Mouse (Mus musculus): Measurements from ENCODE around the gene Gm15056. TPM values are rescaled to one million over a fixed set of nuclear protein-coding genes. Genes with fewer than 3 reads are reported as not detected.

The Gm15056 gene
- polyA plus RNA-seq (2016; fragmentation: Nextera tagmentation; extraction: Ambion mirVana) = not detected in 2 replicates

GRCm38 (mm10) chr8:20902527-20902926 is at the start of gene Gm15056:
Gene Gm15056 (minus strand): TSS chr8:20902627.
- Histone ChIP-seq H3K4me3 (no peak within 1 kb of the TSS), H3K4me1 (no peaks in the 10 kb centered on the region), H3K27me3 (ENCODE audit: poor library complexity, severe bottlenecking) (no peaks in the 10 kb centered on the region), H3K36me3 (replicated peaks) (no peaks in the 10 kb centered on the region), H3K27ac (no peak within 1 kb of the TSS), H3K9me3 (peaks cover 72% of the 10 kb centered on the region)
- 63% methylated on average over 2 of the region's 2 CpGs for WGBS
- no peak for DNase-seq (ENCODE audit: extremely low spot score, low spot score)

- Histone ChIP-seq H3K4me3 (no peak within 1 kb of the TSS), H3K36me3 (replicated peaks) (no peaks in the 10 kb centered on the region), H3K27me3 (ENCODE audit: poor library complexity, severe bottlenecking) (no peaks in the 10 kb centered on the region), H3K9me3 (peaks cover 53% of the 10 kb centered on the region), H3K4me1 (no peaks in the 10 kb centered on the region), H3K27ac (no peak within 1 kb of the TSS)
- DNase-seq (ENCODE audit: extremely low spot score, low spot score) = no peak
- 85% methylated on average over 3 of the region's 3 CpGs for WGBS
These were observed 42.2 kb upstream of the Gm15056 start, which contains the start of gene AY761185 for GRCm38 (mm10) chr8:20944610-20945009. Gene AY761185 (minus strand): TSS chr8:20944710.

DNA sequence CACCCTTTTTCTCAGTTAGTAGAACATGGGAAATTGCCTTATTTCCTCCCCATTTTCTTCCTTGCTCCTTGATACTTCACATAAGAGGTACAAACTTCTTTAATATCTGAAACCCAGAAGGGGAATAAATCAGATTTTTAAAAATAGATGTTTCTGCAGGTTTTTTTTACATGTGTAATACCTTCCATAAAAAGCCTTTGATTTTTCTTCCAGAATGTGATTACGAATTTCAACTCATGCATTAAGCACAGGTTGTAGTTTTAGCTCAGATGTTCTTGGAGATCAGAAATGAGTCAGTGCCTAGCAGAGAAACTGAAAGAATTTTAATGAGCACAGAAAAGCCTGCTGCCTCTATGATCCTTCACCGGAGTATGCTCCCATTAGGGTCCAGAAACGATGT is 19.5 kb upstream of the Gm15056 start, which contains the start of gene Gm6040:
Gene Gm6040, minus strand, starts transcription at position 101 of the 400 bp plus-strand sequence.
- Histone ChIP-seq H3K4me3 (no peak within 1 kb of the TSS), H3K27me3 (ENCODE audit: poor library complexity, severe bottlenecking) (no peaks in the 10 kb centered on the region), H3K4me1 (no peaks in the 10 kb centered on the region), H3K36me3 (replicated peaks) (no peaks in the 10 kb centered on the region), H3K9me3 (peaks cover 51% of the 10 kb centered on the region), H3K27ac (no peak within 1 kb of the TSS)
- WGBS = 80% methylated on average over 3 of the region's 3 CpGs
- DNase-seq (ENCODE audit: extremely low spot score, low spot score) = no peak

DNA sequence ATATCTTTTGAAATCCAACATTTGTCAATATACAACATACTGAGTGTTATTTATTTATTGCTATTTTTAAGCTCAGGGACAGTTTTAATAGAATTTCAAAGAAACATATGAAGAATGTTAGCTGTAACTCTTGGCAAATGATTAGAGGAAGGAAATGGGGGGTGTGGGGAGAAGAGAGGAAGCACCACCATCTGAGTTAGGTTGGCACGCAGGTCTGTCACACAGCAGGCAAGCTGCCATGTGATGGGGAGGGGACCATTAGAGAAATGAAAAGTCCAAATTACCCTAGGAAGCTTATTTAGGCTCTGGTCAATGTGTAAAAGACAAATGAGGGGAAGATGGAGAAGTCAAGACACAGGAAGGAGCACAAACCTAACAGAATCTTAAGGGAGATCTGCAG is 9.9 kb upstream of the Gm15056 start:
- Histone ChIP-seq H3K27me3 (ENCODE audit: poor library complexity, severe bottlenecking) (no peaks in the 10 kb centered on the region), H3K4me3 (no peak overlapping the region), H3K9me3 (peaks cover 33% of the 10 kb centered on the region), H3K4me1 (no peaks in the 10 kb centered on the region), H3K27ac (no peak overlapping the region), H3K36me3 (replicated peaks) (no peaks in the 10 kb centered on the region)
- no peak for DNase-seq (ENCODE audit: extremely low spot score, low spot score)
- WGBS = 89% methylated on average over 1 of the region's 1 CpGs

GRCm38 (mm10) chr8:20908256-20908655 is 5.8 kb upstream of the Gm15056 start:
- DNase-seq (ENCODE audit: extremely low spot score, low spot score) = no peak
- 78% methylated on average over 2 of the region's 2 CpGs for WGBS

GRCm38 (mm10) chr8:20907119-20907518 is 4.7 kb upstream of the Gm15056 start:
- 95% methylated on average over 2 of the region's 2 CpGs for WGBS
- no peak overlapping the region for H3K4me3 ChIP-seq
- no peaks in the 10 kb centered on the region for H3K36me3 ChIP-seq (replicated peaks)
- H3K4me1 ChIP-seq = no peaks in the 10 kb centered on the region
- peaks cover 40% of the 10 kb centered on the region for H3K9me3 ChIP-seq
- DNase-seq (ENCODE audit: extremely low spot score, low spot score) = no peak
- no peaks in the 10 kb centered on the region for H3K27me3 ChIP-seq (ENCODE audit: poor library complexity, severe bottlenecking)
- H3K27ac ChIP-seq = no peak overlapping the region

More at GRCm38 (mm10) chr8:20908256-20908655, 5.8 kb upstream of the Gm15056 start:
- Histone ChIP-seq H3K27me3 (ENCODE audit: poor library complexity, severe bottlenecking) (no peaks in the 10 kb centered on the region), H3K4me1 (no peaks in the 10 kb centered on the region), H3K36me3 (replicated peaks) (no peaks in the 10 kb centered on the region), H3K27ac (no peak overlapping the region), H3K4me3 (no peak overlapping the region), H3K9me3 (peaks cover 38% of the 10 kb centered on the region)

GRCm38 (mm10) chr8:20892369-20892768 is 10.1 kb downstream of the Gm15056 start, which contains the start of gene Defb33:
Gene Defb33 (plus strand): TSS chr8:20892669.
- no peak for DNase-seq (ENCODE audit: extremely low spot score, low spot score)
- H3K27ac ChIP-seq = no peak within 1 kb of the TSS
- 93% methylated on average over 2 of the region's 2 CpGs for WGBS
- H3K27me3 ChIP-seq (ENCODE audit: poor library complexity, severe bottlenecking) = no peaks in the 10 kb centered on the region
- H3K4me3 ChIP-seq = no peak within 1 kb of the TSS
- peaks cover 84% of the 10 kb centered on the region for H3K9me3 ChIP-seq
- H3K4me1 ChIP-seq = no peaks in the 10 kb centered on the region
- no peaks in the 10 kb centered on the region for H3K36me3 ChIP-seq (replicated peaks)

DNA sequence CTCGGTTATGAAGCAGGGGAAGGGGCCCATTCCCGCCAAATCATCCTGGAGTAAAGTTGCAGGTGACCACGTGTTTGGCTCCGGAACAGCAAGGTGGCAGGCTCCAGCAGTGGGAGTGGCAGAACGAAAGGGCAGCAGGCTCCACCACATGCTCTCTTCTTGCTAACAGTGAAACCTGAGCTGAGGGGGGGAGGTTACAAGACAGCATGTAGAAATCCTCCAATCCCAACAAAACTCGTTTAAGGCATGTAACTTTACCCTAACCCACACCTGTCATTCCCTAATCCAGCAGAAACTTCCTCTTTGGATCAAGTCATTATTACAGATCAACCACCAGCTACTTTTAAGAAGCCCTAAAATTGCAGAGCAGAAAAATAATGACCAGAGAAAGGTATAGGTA is 27.8 kb downstream of the Gm15056 start:
- Histone ChIP-seq H3K27ac (no peak overlapping the region), H3K4me1 (no peaks in the 10 kb centered on the region), H3K27me3 (ENCODE audit: poor library complexity, severe bottlenecking) (no peaks in the 10 kb centered on the region), H3K9me3 (peaks cover 48% of the 10 kb centered on the region), H3K36me3 (replicated peaks) (no peaks in the 10 kb centered on the region), H3K4me3 (no peak overlapping the region)
- DNase-seq (ENCODE audit: extremely low spot score, low spot score) = no peak
- 47% methylated on average over 6 of the region's 6 CpGs for WGBS

Other genes starting within 250 kb of the Gm15056 start
- gene Defb33, start 10.0 kb downstream of the Gm15056 start, polyA plus RNA-seq (2016; fragmentation: Nextera tagmentation; extraction: Ambion mirVana) = not detected in 2 replicates
- gene Gm6040, start 19.4 kb upstream of the Gm15056 start, polyA plus RNA-seq (2016; fragmentation: Nextera tagmentation; extraction: Ambion mirVana) = not detected in 2 replicates
- gene AY761185, start 42.1 kb upstream of the Gm15056 start, polyA plus RNA-seq (2016; fragmentation: Nextera tagmentation; extraction: Ambion mirVana) = not detected in 2 replicates
- not detected in 2 replicates for gene Defa21, start 122.9 kb upstream of the Gm15056 start, polyA plus RNA-seq (2016; fragmentation: Nextera tagmentation; extraction: Ambion mirVana)
- gene Defa23, start 152.4 kb upstream of the Gm15056 start, polyA plus RNA-seq (2016; fragmentation: Nextera tagmentation; extraction: Ambion mirVana) = not detected in 2 replicates
- not detected in 2 replicates for gene Defa35, start 162.4 kb upstream of the Gm15056 start, polyA plus RNA-seq (2016; fragmentation: Nextera tagmentation; extraction: Ambion mirVana)
- not detected in 2 replicates for gene Defa25, start 181.8 kb upstream of the Gm15056 start, polyA plus RNA-seq (2016; fragmentation: Nextera tagmentation; extraction: Ambion mirVana)
- not detected in 2 replicates for gene Gm14851, start 193.4 kb upstream of the Gm15056 start, polyA plus RNA-seq (2016; fragmentation: Nextera tagmentation; extraction: Ambion mirVana)
- gene Defa30, start 232.0 kb upstream of the Gm15056 start, polyA plus RNA-seq (2016; fragmentation: Nextera tagmentation; extraction: Ambion mirVana) = not detected in 2 replicates